Mouse (Mus musculus): ENCODE measurements at regions not wholly inside any gene's neighbourhood (a gene's known extent, or its start where the extent isn't known, plus 50 kb on each side); places are given as distances from the start of the nearest gene placed in this dataset.
"Not testable (repeated sequence)": the region's sequence is repeated elsewhere in the genome, so short reads cannot be mapped to it uniquely, and the experiment has no call there.

- 56% methylated on average over 1 of the region's 1 CpGs for WGBS
- no peaks in the 10 kb centered on the region for H3K27me3 ChIP-seq (ENCODE audit: insufficient read depth, low read length)
- no peaks in the 10 kb centered on the region for H3K4me1 ChIP-seq (replicated peaks; ENCODE audit: insufficient read depth, low read length)
- H3K4me2 ChIP-seq (ENCODE audit: low read length), result no peak overlapping the region
- no peak overlapping the region for H3K27ac ChIP-seq
- ATAC-seq (replicated peaks; ENCODE audit: low FRiP score, low read depth) (0 out of 2 replicates have a peak, but pooled peaks have one; percentile 33), DNase-seq (ENCODE audit: low spot score) (peak; percentile 21)
- H3K9me3 ChIP-seq (replicated peaks; ENCODE audit: low read length), result no peaks in the 10 kb centered on the region
- no peak overlapping the region for H3K4me3 ChIP-seq (replicated peaks; ENCODE audit: low read depth, low read length)
- TF ChIP-seq CTCF (IDR thresholded peaks at IDR 0.05; ENCODE audit: low read depth), result no peak
- no peaks in the 10 kb centered on the region for H3K36me3 ChIP-seq (ENCODE audit: insufficient read depth, low read length)
- H3K9ac ChIP-seq (ENCODE audit: low read depth, low read length), result no peak overlapping the region
Measured at GRCm38 (mm10) chr3:91957173-91957572, 57.2 kb upstream of the Pglyrp3 start.

DNA sequence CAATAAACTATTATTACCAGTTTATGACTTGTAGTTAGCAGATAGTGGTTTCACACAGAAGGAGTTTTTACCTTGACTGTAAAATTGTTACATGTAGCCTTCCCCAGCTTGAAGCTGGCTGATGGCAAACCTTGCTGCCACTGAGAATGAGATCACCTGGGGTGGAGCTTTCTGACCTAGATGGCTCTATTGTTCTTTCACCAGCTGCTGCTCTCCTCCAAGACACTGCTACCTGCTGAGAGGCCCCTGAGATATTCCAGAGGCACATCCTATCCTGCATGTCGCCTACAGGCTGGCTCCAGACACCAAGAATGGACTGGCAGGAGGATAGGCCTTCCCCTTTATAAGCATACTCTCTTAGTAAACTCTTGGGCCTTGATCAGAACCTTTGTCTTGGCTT is 55.8 kb upstream of the Pglyrp3 start:
- Histone ChIP-seq H3K36me3 (ENCODE audit: insufficient read depth, low read length) (no peaks in the 10 kb centered on the region), H3K4me3 (replicated peaks; ENCODE audit: low read depth, low read length) (no peak overlapping the region), H3K4me1 (replicated peaks; ENCODE audit: insufficient read depth, low read length) (no peaks in the 10 kb centered on the region), H3K9me3 (replicated peaks; ENCODE audit: low read length) (no peaks in the 10 kb centered on the region), H3K9ac (ENCODE audit: low read depth, low read length) (no peak overlapping the region), H3K27ac (no peak overlapping the region), H3K27me3 (ENCODE audit: insufficient read depth, low read length) (no peaks in the 10 kb centered on the region), H3K4me2 (ENCODE audit: low read length) (no peak overlapping the region)
- no peak for TF ChIP-seq CTCF (IDR thresholded peaks at IDR 0.05; ENCODE audit: low read depth)
- ATAC-seq (replicated peaks; ENCODE audit: low FRiP score, low read depth) (no peak), DNase-seq (ENCODE audit: low spot score) (no peak)
- 46% methylated on average over 1 of the region's 1 CpGs for whole genome bisulfite sequencing

- not testable (repeated sequence) for H3K4me1 ChIP-seq (replicated peaks; ENCODE audit: insufficient read depth, low read length); H3K27ac ChIP-seq; ATAC-seq (replicated peaks; ENCODE audit: low FRiP score, low read depth); H3K4me3 ChIP-seq (replicated peaks; ENCODE audit: low read depth, low read length); H3K36me3 ChIP-seq (ENCODE audit: insufficient read depth, low read length); H3K9ac ChIP-seq (ENCODE audit: low read depth, low read length); DNase-seq (ENCODE audit: low spot score); H3K9me3 ChIP-seq (replicated peaks; ENCODE audit: low read length); H3K27me3 ChIP-seq (ENCODE audit: insufficient read depth, low read length); H3K4me2 ChIP-seq (ENCODE audit: low read length)
Measured at GRCm38 (mm10) chr3:91963881-91964280, 50.5 kb upstream of the Pglyrp3 start.

DNA sequence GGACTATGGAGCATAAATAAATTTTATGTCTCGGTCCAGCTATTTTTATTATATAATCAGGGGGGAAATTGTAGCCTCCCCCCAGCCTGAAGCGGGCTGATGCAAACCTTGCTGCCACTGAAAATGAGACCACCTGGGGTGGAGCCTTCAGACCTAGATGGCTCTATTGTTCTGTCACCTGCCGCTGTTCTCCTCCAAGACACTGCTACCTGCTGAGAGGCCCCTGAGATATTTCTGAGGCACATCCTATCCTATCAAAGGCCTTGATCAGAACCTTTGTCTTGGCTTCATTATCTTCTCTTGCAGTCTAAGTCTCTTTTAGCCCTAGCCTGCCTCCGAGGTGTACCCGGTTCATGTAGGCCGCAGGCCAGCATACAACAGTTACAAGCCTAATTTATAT is 49.8 kb upstream of the Pglyrp3 start:
- DNase-seq (ENCODE audit: low spot score); H3K9ac ChIP-seq (ENCODE audit: low read depth, low read length); H3K9me3 ChIP-seq (replicated peaks; ENCODE audit: low read length); H3K27me3 ChIP-seq (ENCODE audit: insufficient read depth, low read length); H3K4me3 ChIP-seq (replicated peaks; ENCODE audit: low read depth, low read length); H3K36me3 ChIP-seq (ENCODE audit: insufficient read depth, low read length); ATAC-seq (replicated peaks; ENCODE audit: low FRiP score, low read depth); H3K4me2 ChIP-seq (ENCODE audit: low read length); H3K4me1 ChIP-seq (replicated peaks; ENCODE audit: insufficient read depth, low read length); H3K27ac ChIP-seq: not testable (repeated sequence)
- 89% methylated on average over 6 of the region's 6 CpGs for WGBS
